In genomic region chr17:23595139-23595538, GRCm38 (mm10) we compare ENCODE assay signal across 23 mouse cellular contexts. TPM values are rescaled to one million over a fixed set of nuclear protein-coding genes. Genes with fewer than 3 reads are reported as not detected.
"Had no signal": no experiment of that assay in that cellular context is flagged by ENCODE, and none has a peak within 500 bp of the region (broad histone marks: within the 10 kb centered on the region; RNA-seq: fewer than 3 reads in every experiment).

No protein-coding gene starts in this region.

RNA-seq across cellular contexts. Expression of gene Zscan10, which starts 5.5 kb away (rescaled TPM):
- total RNA-seq: common myeloid progenitor, adult 5-6 weeks; forebrain, postnatal 0 days; gastrocnemius, adult 18-20 months; gastrocnemius, adult 2 months; gastrocnemius, adult 8-10 months; gastrocnemius, postnatal 10 days; gastrocnemius, postnatal 14 days; gastrocnemius, postnatal 25 days; gastrocnemius, postnatal 36 days; gastrocnemius, postnatal 4 days; granulocyte monocyte progenitor cell, adult 5-6 weeks; heart, adult 18-20 months; heart, adult 2 months; heart, adult 8-10 months had no signal
- polyA plus RNA-seq: cortical plate, adult 2 months; erythroblast, embryonic 14.5 days; forebrain, embryonic 13.5 days; forebrain, embryonic 14.5 days; forebrain, embryonic 15.5 days; forebrain, embryonic 16.5 days; frontal cortex, adult 2 months; gonadal fat pad, adult 2 months; heart, adult 2 months; heart, embryonic 11.5 days had no signal

RNA-seq across cellular contexts. Expression of gene Mmp25, which starts 49.9 kb away (rescaled TPM):
- total RNA-seq: common myeloid progenitor, adult 5-6 weeks; gastrocnemius, adult 8-10 months; gastrocnemius, postnatal 25 days; gastrocnemius, postnatal 36 days had no signal
- polyA plus RNA-seq: erythroblast, embryonic 14.5 days had no signal
